Mouse (Mus musculus): ENCODE results near the gene Gars. TPM values are rescaled to one million over a fixed set of nuclear protein-coding genes. Genes with fewer than 3 reads are reported as not detected.

Gene Gars
- polyA plus RNA-seq, 1 experiment, result not detected

- Histone ChIP-seq H3K4me1 (ENCODE audit: control insufficient read depth, insufficient read depth, low read length) (no peaks in the 10 kb centered on the region), H3K4me3 (ENCODE audit: insufficient read depth, low read depth, low read length) (no peak overlapping the region), H3K27ac (ENCODE audit: insufficient read depth, low read depth, low read length) (no peak overlapping the region)
- WGBS, result 69% methylated on average over 4 of the region's 4 CpGs
- TF ChIP-seq CTCF (IDR thresholded peaks at IDR 0.05; ENCODE audit: insufficient read depth, low read depth, low read length), result no peak
These were observed 34.2 kb upstream of the Gars start for GRCm38 (mm10) chr6:55003559-55003958.

GRCm38 (mm10) chr6:55008401-55008800 lies 29.4 kb upstream of the Gars start:
- Histone ChIP-seq H3K4me3 (ENCODE audit: insufficient read depth, low read depth, low read length) (no peak overlapping the region), H3K4me1 (ENCODE audit: control insufficient read depth, insufficient read depth, low read length) (peaks cover 4% of the 10 kb centered on the region), H3K27ac (ENCODE audit: insufficient read depth, low read depth, low read length) (no peak overlapping the region)
- WGBS, result 93% methylated on average over 8 of the region's 8 CpGs
- TF ChIP-seq CTCF (IDR thresholded peaks at IDR 0.05; ENCODE audit: insufficient read depth, low read depth, low read length) (no peak), POLR2A (IDR thresholded peaks at IDR 0.05; ENCODE audit: insufficient read depth, low read depth, low read length) (no peak)

- Histone ChIP-seq H3K4me1 (ENCODE audit: control insufficient read depth, insufficient read depth, low read length) (peaks cover 4% of the 10 kb centered on the region), H3K27ac (ENCODE audit: insufficient read depth, low read depth, low read length) (no peak overlapping the region), H3K4me3 (ENCODE audit: insufficient read depth, low read depth, low read length) (no peak overlapping the region)
- WGBS, result 20% methylated on average over 16 of the region's 16 CpGs
- no peak for TF ChIP-seq CTCF (IDR thresholded peaks at IDR 0.05; ENCODE audit: insufficient read depth, low read depth, low read length)
- no peak for TF ChIP-seq POLR2A (IDR thresholded peaks at IDR 0.05; ENCODE audit: insufficient read depth, low read depth, low read length)
These were observed 28.2 kb upstream of the Gars start for GRCm38 (mm10) chr6:55009391-55010230.

- no peak overlapping the region for H3K4me3 ChIP-seq (ENCODE audit: insufficient read depth, low read depth, low read length)
- WGBS, result 82% methylated on average over 3 of the region's 4 CpGs
- peaks cover 4% of the 10 kb centered on the region for H3K4me1 ChIP-seq (ENCODE audit: control insufficient read depth, insufficient read depth, low read length)
- TF ChIP-seq POLR2A (IDR thresholded peaks at IDR 0.05; ENCODE audit: insufficient read depth, low read depth, low read length) (no peak), CTCF (IDR thresholded peaks at IDR 0.05; ENCODE audit: insufficient read depth, low read depth, low read length) (no peak)
- no peak overlapping the region for H3K27ac ChIP-seq (ENCODE audit: insufficient read depth, low read depth, low read length)
These were observed 27.3 kb upstream of the Gars start for GRCm38 (mm10) chr6:55010330-55011091.

GRCm38 (mm10) chr6:55012516-55012915 lies 25.3 kb upstream of the Gars start:
- TF ChIP-seq CTCF (IDR thresholded peaks at IDR 0.05; ENCODE audit: insufficient read depth, low read depth, low read length) (no peak), POLR2A (IDR thresholded peaks at IDR 0.05; ENCODE audit: insufficient read depth, low read depth, low read length) (no peak)
- H3K27ac ChIP-seq (ENCODE audit: insufficient read depth, low read depth, low read length), result no peak overlapping the region
- 90% methylated on average over 7 of the region's 7 CpGs for WGBS
- H3K4me1 ChIP-seq (ENCODE audit: control insufficient read depth, insufficient read depth, low read length), result peaks cover 4% of the 10 kb centered on the region
- no peak overlapping the region for H3K4me3 ChIP-seq (ENCODE audit: insufficient read depth, low read depth, low read length)

GRCm38 (mm10) chr6:55014184-55014583 lies 23.6 kb upstream of the Gars start:
- Histone ChIP-seq H3K4me3 (ENCODE audit: insufficient read depth, low read depth, low read length) (no peak overlapping the region), H3K4me1 (ENCODE audit: control insufficient read depth, insufficient read depth, low read length) (peaks cover 4% of the 10 kb centered on the region), H3K27ac (ENCODE audit: insufficient read depth, low read depth, low read length) (no peak overlapping the region)
- 95% methylated on average over 3 of the region's 3 CpGs for WGBS
- no peak for TF ChIP-seq POLR2A (IDR thresholded peaks at IDR 0.05; ENCODE audit: insufficient read depth, low read depth, low read length)
- no peak for TF ChIP-seq CTCF (IDR thresholded peaks at IDR 0.05; ENCODE audit: insufficient read depth, low read depth, low read length)

- no peaks in the 10 kb centered on the region for H3K4me1 ChIP-seq (ENCODE audit: control insufficient read depth, insufficient read depth, low read length)
- no peak overlapping the region for H3K4me3 ChIP-seq (ENCODE audit: insufficient read depth, low read depth, low read length)
- H3K27ac ChIP-seq (ENCODE audit: insufficient read depth, low read depth, low read length), result no peak overlapping the region
- 10% methylated on average over 5 of the region's 5 CpGs for WGBS
- TF ChIP-seq POLR2A (IDR thresholded peaks at IDR 0.05; ENCODE audit: insufficient read depth, low read depth, low read length) (no peak), CTCF (IDR thresholded peaks at IDR 0.05; ENCODE audit: insufficient read depth, low read depth, low read length) (0 out of 2 replicates have a peak, but pooled peaks have one; percentile 4)
These were observed 21.6 kb upstream of the Gars start for GRCm38 (mm10) chr6:55016236-55016635.

- no peak; the same call in 1 of the 2 replicates for TF ChIP-seq CTCF (IDR thresholded peaks at IDR 0.05; ENCODE audit: insufficient read depth, low read depth, low read length)
- no peak for TF ChIP-seq POLR2A (IDR thresholded peaks at IDR 0.05; ENCODE audit: insufficient read depth, low read depth, low read length)
- Histone ChIP-seq H3K4me3 (ENCODE audit: insufficient read depth, low read depth, low read length) (no peak overlapping the region), H3K27ac (ENCODE audit: insufficient read depth, low read depth, low read length) (no peak overlapping the region), H3K4me1 (ENCODE audit: control insufficient read depth, insufficient read depth, low read length) (no peaks in the 10 kb centered on the region)
- 28% methylated on average over 15 of the region's 15 CpGs for WGBS
These were observed 20.9 kb upstream of the Gars start for GRCm38 (mm10) chr6:55016710-55017583.

Data from olfactory bulb, adult 2 months (tissue).